In the genomic region with DNA sequence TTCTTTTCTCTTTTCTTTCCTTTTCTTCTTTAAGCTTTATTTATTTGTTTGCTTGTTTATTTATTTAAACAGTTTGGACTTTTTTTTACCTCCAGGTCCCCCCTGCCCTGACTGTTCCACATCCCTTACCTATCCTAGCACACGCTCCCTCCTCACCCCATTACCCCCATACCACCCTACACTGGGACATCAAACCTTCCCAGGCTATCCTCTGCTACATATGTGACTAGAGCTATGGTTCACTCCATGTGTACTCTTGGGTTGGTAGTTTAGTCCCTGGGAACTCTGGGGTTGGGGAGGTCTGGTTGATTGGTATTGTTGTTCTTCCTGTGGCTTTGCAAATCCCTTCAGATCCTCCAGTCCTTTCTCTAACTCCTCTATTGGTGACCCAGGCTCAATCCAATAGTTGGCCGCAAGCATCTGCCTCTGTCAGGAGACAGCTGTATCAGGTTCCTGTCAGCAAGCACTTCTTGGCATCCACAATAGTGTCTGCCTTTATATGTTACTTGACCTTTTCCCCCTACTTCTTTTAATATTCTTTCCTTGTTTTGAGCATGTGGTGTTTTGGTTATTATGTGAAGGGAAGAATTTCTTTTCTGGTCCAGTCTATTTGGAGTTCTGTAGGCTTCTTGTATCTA, we compare ENCODE assay signal across 26 mouse cellular contexts.
"Had no signal": no experiment of that assay in that cellular context is flagged by ENCODE, and none has a peak within 500 bp of the region (broad histone marks: within the 10 kb centered on the region; RNA-seq: fewer than 3 reads in every experiment).

No protein-coding gene starts in this region.

- H3K4me3 ChIP-seq: forebrain, embryonic 15.5 days; heart, adult 2 months; heart, embryonic 13.5 days; heart, embryonic 15.5 days; hindbrain, embryonic 10.5 days; hindbrain, embryonic 12.5 days; intestine, embryonic 15.5 days; limb, embryonic 13.5 days had no signal

- DNase-seq: forebrain, postnatal 0 days; gastrocnemius, postnatal 14 days; gastrocnemius, postnatal 36 days; heart, adult 11 months; heart, adult 2 months; heart, postnatal 14 days; heart, postnatal 4 days; kidney, adult 18-20 months; kidney, adult 8-10 months; kidney, postnatal 14 days; kidney, postnatal 36 days; layer of hippocampus, adult 9-11 months; layer of hippocampus, postnatal 36 days; left cerebral cortex, postnatal 4 days had no signal

- H3K36me3 ChIP-seq: forebrain, embryonic 15.5 days; heart, embryonic 13.5 days; heart, embryonic 15.5 days; hindbrain, embryonic 10.5 days; hindbrain, embryonic 12.5 days; intestine, embryonic 15.5 days; limb, embryonic 13.5 days had no signal

- ATAC-seq: forebrain, embryonic 15.5 days; forebrain, postnatal 0 days; hindbrain, embryonic 16.5 days; inflammation-experienced regulatory T-cells, adult 6 months; intestine, embryonic 15.5 days; intestine, postnatal 0 days had no signal

- H3K27me3 ChIP-seq: forebrain, embryonic 15.5 days; heart, embryonic 13.5 days; heart, embryonic 15.5 days; hindbrain, embryonic 12.5 days; intestine, embryonic 15.5 days; limb, embryonic 13.5 days had no signal

- H3K27ac ChIP-seq: forebrain, embryonic 15.5 days; heart, adult 2 months; heart, embryonic 13.5 days; heart, embryonic 15.5 days; hindbrain, embryonic 10.5 days; hindbrain, embryonic 12.5 days; hindbrain, embryonic 14.5 days; intestine, embryonic 15.5 days; limb, embryonic 13.5 days had no signal

- H3K9me3 ChIP-seq: forebrain, embryonic 15.5 days; heart, embryonic 13.5 days; heart, embryonic 15.5 days; hindbrain, embryonic 10.5 days; hindbrain, embryonic 12.5 days; intestine, embryonic 15.5 days; limb, embryonic 13.5 days had no signal

- H3K4me1 ChIP-seq: forebrain, embryonic 15.5 days; heart, embryonic 13.5 days; heart, embryonic 15.5 days; hindbrain, embryonic 10.5 days; hindbrain, embryonic 12.5 days; intestine, embryonic 15.5 days; limb, embryonic 13.5 days had no signal

- H3K9ac ChIP-seq: forebrain, embryonic 15.5 days; forebrain, postnatal 0 days; heart, embryonic 13.5 days; heart, embryonic 15.5 days; hindbrain, embryonic 12.5 days; hindbrain, embryonic 14.5 days; intestine, embryonic 15.5 days; limb, embryonic 13.5 days had no signal

- H3K4me2 ChIP-seq: forebrain, embryonic 15.5 days; heart, embryonic 11.5 days; heart, embryonic 13.5 days; heart, embryonic 15.5 days; hindbrain, embryonic 12.5 days; hindbrain, embryonic 14.5 days; intestine, embryonic 15.5 days; limb, embryonic 13.5 days had no signal
